Mouse (Mus musculus) lung, adult 18-20 months (tissue): ENCODE measurements at regions not wholly inside any gene's neighbourhood (a gene's known extent, or its start where the extent isn't known, plus 50 kb on each side); places are given as distances from the start of the nearest gene placed in this dataset.
A peak's percentile ranks its signal among the peaks of the same experiment; 100 is the strongest.

Experiments
- DNase-seq, 2 experiments: peaks; one replicate each; pipeline ENCODE4 v3.0.0; 2022; ENCODE audit warnings: mixed read lengths in 2 of 2

DNA sequence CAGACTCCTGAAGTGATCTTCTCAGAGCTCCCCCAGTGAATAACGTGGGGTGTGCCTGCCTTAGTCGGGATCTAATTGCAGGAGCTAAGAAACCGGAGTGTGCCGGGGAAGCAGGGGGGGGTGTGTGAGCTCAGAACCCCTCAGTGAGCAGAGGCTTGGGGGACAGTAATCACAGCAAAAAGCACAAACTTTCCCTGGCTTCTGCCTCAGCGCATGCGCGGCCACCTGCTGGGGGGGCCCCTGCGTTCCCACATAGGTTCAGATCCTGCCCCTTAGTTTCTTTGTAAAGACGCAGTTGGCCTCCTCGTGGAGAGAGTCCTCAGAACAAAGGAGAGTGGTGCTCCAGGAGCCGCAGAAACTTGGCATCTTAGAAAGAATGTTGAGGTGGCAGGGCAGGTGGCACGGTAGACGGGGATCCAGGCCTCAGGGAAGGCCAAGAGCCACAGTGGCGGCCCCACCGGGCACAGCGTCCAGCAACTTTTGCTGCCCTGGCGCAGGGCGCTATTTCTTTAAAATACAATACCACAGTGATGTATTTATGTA, 429.7 kb downstream of the Zfp536 start:
- DNase-seq = peak; percentile 15 to 31

DNA sequence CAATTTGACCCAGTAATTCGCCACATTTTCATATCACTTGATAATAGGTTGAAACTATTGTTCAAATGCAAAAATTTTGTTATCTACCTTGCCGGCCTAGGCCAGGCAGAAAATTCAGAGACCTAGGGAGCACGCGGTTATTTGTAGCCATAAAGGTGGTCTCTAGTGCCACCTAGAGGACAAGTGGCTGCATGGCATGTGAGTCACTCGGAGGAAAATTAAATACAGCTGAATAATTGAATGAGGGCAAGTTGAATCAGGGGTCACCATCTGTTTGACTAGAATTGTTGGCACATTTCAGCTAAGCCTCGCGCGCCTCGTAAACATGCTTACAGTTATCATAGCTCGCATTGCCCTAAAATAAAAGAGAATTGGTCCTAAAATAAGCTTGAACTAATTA, 427.4 kb downstream of the Zfp536 start:
- DNase-seq = peak; percentile 53 to 69

DNA sequence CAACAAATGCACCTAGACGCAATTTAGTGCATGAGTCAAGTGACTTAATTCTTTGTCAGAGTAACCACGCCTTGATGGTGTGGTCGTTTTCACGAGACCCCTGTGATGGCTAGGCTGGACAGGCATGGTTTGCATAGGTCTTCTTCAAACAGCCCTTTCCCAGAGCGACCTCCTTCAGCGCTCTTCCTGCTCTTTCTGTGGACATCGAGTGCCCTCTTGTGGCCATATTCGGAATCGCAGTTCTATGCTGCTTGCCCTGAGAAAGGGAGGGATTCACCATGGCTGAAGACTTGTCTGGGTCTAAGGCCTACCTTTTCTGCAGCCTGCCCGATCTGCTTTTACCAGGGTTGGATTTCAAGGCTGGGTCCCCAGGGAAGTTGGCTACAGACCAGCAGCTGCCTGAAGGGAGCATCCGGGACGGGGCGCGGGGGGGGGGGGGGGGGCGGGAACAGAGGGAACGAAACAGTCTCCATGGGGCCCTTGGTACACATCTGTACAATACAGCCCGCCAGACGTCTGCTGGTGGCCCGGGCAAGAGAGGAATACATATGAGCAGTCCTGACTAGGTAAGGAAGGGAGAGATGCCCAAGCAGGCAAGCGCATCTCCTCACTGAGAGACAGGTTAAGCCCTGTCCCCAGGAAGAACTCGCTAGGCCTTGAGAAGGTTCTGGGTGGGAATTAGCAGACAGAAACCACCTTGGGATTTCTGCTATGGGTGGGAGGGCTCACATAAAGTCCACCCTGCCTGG, 415.6 kb downstream of the Zfp536 start:
- DNase-seq = peak; percentile 75 to 83

DNA sequence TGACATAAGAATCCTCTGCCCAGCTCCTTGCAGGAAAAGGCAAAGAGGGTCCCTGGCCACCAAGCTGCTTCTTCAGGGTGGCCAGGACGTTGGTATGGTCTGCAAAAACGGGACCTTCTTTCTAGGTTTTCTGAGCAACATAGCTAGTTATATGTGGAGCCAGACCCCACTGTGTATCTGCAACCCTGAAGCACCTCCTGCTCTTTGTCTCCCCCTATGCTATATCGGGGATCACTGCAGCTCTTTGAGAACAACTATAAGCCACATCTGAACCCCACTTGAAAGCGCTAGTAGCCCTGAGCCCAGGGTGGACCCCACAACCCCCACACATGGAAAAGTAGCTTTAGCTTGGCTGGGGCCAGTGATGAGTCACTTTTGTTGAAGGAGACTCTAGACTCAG, 414.9 kb downstream of the Zfp536 start:
- DNase-seq = no peak

DNA sequence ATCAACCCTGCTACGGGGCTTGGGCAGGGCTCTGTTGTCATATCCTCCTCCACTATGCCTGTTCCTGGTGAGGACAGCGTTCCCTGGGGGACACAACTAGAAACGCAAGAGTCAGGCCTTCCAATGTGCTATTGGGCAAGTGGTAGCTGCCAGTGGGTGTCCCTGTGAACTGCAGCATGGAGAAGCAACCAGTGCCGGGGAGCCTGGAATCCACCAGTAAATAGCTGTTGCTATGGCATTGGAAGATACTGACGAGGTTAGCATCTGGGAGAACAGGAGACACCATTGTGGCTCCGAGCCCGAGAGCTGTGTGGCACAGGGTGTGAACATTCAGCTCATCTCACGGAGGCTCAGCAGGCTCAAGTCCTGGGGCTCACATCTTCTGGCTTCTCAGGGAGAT, 414.0 kb downstream of the Zfp536 start:
- no peak for DNase-seq

DNA sequence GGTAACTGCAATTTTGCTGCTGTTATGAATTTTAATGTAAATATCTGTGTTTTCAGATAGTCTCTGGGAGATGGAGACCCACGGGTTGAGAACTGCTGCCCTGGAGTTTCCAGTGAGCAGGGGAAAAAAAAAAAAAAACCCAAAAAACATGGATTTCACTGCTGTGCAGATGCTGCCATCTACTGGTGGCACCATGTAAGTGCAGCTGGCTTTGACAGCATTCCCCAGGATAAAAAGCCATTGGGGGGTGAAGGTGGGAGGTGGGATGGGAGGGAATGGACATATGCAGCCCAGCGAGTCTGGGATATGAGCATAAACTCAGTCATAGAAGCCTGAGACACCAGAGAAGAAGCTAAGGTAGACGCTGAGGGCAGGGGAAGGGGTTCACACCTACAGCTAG, 413.3 kb downstream of the Zfp536 start:
- DNase-seq = peak in 1 of 2 experiments; percentile 20

DNA sequence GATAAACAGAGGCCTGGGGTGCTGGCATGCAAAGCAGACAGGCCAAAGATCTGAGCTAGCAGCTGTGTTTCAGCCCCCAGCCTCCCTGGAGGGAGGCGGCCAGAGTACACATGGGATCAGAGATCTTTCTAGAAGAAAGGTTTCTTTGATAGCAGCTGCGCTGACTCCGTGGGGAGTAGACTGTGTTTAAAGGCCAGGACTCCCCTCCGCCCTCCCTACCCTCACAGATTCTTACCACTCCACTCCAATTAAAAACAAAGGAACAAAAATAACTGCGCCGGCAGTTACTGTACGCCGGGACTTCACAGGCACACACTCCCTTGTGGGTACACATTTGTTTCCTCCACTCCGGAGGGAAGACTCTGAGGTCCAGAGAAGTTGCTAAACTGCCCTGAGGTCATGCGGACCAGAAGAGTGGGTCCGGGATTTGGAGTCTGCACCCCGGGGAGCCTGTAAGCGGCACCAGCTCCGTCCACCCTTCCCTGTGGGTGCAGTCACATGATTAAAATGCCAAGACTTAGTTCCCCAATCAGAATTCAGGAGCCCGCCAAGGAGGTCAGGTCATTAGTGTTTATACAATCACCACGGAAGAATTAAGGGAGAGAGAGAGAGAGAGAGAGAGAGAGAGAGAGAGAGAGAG, 411.5 kb downstream of the Zfp536 start:
- peak; percentile 42 to 59 for DNase-seq

DNA sequence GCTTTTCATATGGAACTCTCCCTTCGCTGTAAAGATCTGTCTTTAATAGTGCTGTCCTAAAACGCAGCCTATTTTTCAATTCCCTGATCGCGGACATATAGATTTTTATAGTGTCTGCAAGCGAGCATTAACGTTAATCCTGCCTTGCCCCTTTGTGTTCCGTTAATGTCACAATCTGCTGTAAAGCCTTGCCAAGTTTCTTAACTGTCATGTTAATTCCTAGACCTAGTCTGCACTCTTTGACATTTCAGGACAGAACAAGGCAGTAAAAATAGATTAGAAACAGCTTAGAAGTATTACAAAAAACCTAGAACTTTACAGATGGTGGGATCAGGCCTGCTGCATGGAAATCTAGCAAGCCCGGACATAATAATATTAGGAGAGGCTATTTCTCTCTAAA, 410.6 kb downstream of the Zfp536 start:
- DNase-seq = no peak

DNA sequence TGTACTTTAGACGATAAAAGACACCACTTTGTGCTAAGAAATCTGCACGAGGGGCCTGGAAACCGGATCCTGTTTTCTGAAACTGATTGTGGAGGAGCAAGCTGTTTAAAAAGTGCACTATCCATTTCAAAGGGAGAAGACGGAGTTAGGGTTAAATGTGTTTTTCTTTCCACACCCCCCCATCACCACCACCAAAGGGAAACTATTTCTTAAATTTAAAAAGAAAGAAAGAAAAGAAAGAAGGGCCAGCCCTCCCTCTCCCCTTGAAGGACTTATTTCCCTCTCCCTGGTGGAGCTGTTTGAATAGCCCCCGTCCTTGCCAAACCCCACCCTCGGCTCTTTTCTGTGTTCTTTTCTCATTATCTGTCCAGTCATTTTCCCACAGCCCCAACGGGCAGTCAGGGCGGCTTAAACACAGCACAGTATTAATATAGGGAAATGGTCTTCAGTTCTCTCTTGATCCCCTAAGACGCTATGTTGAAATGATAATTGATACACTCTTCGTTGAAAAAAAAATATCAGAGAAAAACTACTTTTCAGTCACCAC, 409.7 kb downstream of the Zfp536 start:
- no peak for DNase-seq

DNA sequence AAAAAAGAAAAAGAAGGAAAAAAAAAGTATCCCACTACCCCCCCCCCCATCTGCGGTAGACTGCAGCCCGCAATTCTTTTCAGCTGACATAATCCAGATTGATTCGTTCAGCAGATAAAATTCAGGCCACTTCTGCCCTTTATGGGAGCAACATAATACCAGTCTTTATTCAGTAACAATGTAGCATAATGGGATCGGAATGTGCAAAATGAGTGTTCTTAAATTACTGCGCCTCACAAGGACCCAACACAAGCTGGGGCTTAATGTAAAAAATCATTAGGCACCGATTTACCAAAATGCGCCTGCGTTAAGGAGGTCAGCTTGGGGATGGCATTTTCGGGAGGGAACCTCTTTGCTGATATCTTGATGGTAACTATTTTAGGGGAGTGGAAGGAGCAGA, 409.2 kb downstream of the Zfp536 start:
- DNase-seq = no peak

DNA sequence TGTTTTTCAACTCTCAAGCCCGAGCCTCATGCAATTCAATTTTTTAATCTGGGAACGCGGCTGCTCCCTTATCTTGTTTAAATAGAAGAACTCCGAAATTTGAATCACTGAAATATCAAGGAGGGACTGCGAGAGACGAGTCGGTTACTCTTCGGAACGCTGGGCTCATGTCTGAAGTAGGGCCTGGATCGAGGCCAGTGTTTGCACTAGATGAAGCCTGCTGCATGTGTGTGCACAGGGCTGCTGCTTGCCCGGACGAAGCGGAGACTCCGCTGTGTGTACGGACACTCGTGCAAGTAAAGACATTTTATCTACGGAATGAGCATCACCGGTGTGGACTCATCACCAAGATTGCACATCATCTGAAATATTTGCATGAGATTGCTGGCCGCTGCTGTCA, 407.4 kb downstream of the Zfp536 start:
- peak; percentile 21 to 40 for DNase-seq

DNA sequence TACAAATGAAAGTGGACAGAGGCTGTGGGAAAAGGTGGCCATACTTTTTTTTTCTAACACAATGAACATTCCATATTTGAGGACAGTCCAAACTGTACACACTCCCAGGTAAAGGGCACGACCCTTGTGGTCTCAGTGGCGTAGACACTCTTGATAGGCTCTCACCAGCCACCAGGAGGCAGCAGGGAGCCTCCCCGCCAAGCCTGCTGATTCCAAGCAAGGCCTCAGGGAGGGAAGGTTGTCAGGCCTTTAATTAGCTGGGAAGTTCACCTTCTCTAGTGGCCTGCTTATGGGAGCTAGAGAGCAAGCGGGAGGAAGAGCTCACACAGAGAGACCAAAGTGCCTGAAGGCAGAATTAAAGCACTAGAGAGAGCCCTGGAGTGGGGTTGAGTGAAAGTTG, 403.7 kb downstream of the Zfp536 start:
- no peak for DNase-seq

DNA sequence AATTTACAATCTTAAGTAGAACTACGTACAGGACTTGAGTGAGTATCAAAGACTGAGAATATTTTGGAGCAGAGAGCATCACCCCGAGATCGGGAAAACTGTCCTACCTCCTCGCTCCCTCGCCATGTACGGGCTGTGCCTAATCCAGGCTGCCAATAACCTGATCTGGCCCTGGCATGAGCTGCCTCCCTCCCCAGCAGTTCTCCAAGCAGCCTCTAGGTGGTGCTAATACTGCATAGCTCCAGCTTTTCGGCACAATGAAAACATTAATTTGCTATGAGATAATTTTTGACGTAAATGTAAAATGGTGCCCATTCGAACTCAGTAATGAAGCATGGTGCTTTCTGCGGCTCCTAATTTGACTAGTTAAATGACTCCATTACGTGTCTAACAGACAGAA, 399.6 kb downstream of the Zfp536 start:
- peak; percentile 58 to 59 for DNase-seq

DNA sequence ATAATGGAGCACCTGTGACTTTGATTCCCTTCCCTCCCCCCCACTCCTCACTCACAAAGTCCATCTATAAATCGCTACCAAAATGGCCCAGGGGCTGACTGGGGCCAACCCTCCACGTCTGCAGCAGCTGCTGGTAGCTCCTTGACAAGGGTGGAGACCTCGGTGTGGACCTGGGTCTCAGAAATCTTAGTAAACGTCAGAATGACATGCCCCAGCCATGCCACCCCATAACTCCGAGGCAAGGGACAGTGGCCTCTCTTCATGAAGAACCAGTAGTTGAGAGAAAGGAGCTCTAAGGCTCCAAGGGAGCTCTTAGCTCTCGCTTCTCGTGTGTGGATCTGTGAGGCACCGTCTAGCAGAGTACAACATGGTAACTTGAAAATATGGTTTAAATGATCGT, 398.4 kb downstream of the Zfp536 start:
- no peak for DNase-seq

DNA sequence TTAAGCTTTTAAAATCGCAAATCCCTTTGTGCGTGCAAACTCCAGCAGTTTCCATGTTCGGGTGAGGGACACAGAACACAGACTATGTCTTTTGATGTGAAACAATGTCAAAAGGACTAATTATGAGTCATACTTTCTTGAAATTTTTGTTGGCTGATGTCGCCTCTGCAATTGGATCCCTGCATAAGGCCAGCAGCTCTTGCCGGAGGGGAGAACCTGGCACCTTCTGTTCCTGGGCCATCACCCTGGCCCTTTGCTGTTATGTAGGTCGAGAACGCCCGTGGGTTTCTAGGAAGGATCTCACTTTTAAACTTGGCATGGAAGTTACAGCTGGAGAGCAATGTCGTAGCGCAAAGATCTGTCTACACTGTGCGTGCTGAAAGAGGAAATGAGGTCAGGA, 397.9 kb downstream of the Zfp536 start:
- DNase-seq = no peak

DNA sequence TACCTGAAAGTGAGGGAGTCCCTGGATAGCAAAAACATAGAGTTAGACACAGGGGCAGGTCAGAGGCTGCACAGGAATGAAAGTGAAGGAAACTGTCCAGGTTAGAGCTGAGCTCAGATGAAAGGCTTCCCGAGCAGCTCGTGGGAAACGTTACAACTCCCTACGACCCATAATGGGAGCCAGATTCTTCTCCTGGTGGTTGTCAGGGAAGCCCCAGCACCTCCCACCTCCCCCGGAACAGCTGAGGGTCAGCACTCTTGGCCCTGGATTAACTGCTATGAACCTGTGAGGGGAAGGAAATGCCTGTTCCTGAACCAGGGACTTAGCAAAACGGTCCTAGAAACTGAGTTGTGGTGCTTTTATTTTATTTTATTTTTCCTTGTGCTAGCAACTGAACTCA, 397.2 kb downstream of the Zfp536 start:
- no peak for DNase-seq

DNA sequence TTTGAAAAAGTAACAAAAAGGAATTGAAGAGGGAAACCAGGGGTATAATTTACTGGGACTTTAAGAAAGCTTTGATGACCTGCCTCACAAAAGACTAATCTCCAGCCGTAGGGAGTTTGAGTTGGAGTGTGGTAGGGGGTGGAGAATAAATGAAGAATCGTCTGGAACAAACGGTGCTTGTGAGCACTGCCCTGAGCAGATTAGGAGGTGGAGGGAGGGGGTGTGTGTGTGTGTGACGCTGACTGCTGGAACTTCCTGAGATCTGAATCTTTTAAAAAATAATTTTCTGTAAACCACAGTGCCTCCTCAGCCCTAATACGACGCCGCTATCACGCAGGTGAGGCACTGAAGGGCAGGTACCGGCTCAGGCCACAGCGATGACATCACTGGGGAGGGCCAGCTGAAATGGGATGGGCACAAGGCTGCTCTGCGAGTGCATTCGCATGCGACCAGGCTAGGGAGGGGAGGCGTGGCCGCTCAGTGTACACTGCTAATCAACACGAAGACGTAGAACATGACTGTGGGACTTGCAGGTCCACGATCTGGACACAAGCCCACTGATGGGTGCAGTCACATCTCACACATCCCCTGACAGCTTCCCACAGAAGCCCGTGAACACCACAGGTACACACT, 395.4 kb downstream of the Zfp536 start:
- DNase-seq = no peak

DNA sequence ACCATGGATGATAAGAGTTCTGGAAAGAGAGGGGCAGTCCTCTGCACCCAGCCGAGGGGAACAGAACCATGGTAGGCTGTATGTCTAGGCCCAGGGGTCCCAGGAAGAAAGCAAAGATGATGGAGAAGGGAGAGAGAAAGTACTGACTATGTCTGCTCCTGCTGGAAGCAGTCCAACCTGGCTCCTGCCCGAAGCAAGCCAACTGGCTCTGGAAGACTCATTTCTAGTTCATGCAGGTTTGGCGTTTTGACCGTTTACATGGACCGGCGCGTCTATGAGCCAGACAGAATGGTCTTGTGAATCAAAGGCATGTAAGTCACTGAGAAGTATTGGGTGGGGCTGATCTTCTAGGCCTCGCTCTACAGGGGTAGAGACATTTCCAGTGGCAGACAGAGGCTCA, 385.6 kb downstream of the Zfp536 start:
- no peak for DNase-seq

DNA sequence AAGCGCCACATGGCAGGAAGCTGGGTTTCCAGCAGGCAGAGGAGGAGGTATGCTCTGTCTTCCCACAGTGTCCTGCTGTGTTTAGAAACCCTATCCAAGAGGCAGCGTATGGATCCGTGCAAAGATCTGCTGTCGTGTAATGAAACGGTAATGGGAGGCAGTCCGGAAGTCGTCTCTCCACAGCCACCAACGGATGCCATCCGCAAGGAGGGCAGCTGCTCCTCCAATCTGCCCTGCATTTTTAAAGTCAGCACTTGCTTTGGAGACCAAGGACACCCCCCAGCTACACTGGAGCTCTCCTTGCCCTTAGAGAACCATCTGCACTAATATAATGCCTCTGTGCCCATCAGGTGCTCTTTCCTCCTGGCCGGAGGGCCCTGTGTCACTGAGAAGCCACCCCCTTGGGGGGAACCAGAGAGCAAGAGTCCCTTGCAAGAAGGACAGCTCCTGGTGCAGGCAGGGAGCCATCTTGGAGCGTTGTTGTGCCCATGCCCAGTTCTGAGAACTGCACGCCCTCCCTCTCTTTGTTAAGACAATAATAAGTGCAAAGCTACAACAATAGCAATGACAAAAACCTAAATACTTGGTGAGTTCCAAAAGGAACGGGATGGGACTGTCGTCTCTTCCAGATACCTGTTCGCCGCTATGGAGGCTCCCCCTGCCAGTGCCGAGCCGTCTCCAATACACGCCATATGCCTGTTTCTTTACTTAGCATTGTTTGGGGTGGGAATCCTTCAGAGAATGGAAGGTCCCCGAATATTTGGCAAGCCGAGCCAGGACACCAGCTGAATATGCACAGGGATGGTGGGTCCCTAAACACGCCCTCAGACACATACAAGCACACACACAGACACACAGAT, 384.4 kb downstream of the Zfp536 start:
- DNase-seq = no peak

DNA sequence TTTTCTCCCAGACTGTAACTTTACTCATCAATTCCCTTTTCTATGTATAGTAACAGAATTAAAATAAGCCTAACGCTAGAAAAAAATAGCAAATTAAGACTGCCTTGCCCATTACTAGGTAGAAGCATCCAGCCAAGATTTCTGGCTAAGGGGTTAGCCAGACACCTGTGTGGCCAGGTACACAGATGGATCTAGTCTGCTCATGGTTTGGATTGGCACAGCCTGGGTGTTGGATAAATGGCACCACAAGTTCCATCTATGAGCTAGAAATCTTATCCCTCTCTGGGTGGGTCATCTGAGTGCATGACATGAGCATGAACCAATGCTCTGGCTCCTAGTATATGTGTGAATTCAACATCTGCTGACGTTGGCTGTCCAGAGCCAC, 383.7 kb downstream of the Zfp536 start:
- no peak for DNase-seq

DNA sequence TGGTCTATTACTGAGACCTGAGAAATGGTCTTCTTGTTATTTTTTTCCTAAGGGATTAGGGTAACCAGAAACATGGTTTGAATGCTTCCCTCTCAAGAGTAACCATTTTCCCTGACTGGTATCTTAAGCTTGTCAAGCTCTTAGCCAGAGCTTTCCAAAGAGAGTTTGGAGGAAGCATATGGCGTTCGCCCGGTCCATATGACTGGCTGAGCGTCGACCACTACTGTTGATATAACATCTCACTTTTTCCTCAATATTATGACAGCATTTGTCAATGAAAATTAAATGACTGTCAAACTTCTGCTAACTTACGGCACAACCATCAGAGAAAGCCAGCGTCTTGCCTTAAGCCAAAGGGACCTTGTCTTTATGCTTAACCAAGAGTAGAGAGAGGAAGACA, 383.2 kb downstream of the Zfp536 start:
- DNase-seq = no peak

DNA sequence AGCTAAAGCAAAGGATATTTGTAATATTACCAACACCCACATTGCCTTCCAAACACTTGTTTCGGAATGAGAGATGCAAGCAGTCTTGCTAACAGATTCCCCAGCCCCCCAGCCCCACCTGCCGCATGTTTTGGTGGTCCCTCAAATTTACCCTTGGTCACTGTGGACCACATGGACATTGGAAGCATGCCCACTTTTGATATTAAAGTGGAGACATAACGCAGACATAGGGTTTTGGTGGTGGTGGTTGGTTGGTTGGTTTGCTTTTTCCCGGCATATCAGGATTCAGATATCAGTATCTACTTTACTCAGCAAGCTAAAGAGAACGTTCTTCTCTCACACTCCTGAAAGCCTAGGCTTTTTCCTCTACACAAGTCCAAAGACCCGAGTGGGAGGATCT, 381.3 kb downstream of the Zfp536 start:
- no peak for DNase-seq

DNA sequence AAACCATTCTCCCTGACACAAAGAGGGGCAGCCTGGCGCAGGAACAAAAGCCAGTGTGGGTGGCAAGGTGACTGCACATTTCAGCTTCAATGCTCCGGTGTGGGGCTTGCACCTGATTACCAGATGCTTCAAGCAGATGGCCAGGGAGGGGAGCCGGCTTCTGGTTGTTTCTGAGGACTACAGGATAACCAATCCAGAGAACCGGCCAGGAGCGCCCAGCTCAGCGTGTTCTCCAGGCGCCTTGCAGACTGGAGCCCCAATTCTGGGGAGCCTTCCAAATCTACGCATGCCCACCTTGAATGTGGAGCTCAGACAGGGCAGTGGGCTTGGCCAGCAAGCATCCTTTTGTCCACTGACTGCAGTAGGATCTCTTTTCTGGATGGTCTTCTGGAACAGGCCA, 380.8 kb downstream of the Zfp536 start:
- no peak for DNase-seq
